Mouse (Mus musculus) olfactory bulb, adult 2 months (tissue): ENCODE data around the gene Unc13d. TPM values are rescaled to one million over a fixed set of nuclear protein-coding genes. Genes with fewer than 3 reads are reported as not detected.

Experiments
- H3K27ac ChIP-seq: fragments of 200-500 bp; 2 replicates; pipeline ENCODE4 v1.5.1; 2012; ENCODE audit warnings: low read depth, low read length; ENCODE audit not compliant: insufficient read depth
- H3K4me1 ChIP-seq: fragments of 200-500 bp; 2 replicates; pipeline ENCODE4 v1.6.1; 2012; ENCODE audit warnings: low read length; ENCODE audit not compliant: control insufficient read depth, insufficient read depth
- H3K4me3 ChIP-seq: fragments of 200-500 bp; 2 replicates; pipeline ENCODE4 v1.5.1; 2012; ENCODE audit warnings: mild to moderate bottlenecking, low read depth, low read length, moderate library complexity; ENCODE audit not compliant: insufficient read depth
- CTCF ChIP-seq: fragments of 200-500 bp; IDR thresholded peaks from 2 replicates; pipeline ENCODE4 v1.5.1; 2012; ENCODE audit warnings: low read depth, mild to moderate bottlenecking, low read length, moderate library complexity; ENCODE audit not compliant: insufficient read depth
- POLR2A ChIP-seq: fragments of 200-500 bp; IDR thresholded peaks from 2 replicates; pipeline ENCODE4 v1.6.1; 2012; ENCODE audit warnings: mild to moderate bottlenecking, low read depth, low read length, moderate library complexity; ENCODE audit not compliant: insufficient read depth
- WGBS: fragments of 180-500 bp; shearing (Covaris S2); methylation state at CpG from one replicate; pipeline ENCODE4 v1.1.7; 2018; 5-methylcytosine and 5-hydroxymethylcytosine counted together
- polyA plus RNA-seq: library from polyadenylated mRNA; stranded (reverse); fragments of >200 nt; gene quantifications from 2 replicates; pipeline ENCODE4 v1.2.4, GENCODE M21; 2012; ENCODE audit warnings: low replicate concordance; ENCODE audit not compliant: missing spikeins, insufficient read depth, insufficient read length

The Unc13d gene
- polyA plus RNA-seq, 1 experiment = not detected

DNA sequence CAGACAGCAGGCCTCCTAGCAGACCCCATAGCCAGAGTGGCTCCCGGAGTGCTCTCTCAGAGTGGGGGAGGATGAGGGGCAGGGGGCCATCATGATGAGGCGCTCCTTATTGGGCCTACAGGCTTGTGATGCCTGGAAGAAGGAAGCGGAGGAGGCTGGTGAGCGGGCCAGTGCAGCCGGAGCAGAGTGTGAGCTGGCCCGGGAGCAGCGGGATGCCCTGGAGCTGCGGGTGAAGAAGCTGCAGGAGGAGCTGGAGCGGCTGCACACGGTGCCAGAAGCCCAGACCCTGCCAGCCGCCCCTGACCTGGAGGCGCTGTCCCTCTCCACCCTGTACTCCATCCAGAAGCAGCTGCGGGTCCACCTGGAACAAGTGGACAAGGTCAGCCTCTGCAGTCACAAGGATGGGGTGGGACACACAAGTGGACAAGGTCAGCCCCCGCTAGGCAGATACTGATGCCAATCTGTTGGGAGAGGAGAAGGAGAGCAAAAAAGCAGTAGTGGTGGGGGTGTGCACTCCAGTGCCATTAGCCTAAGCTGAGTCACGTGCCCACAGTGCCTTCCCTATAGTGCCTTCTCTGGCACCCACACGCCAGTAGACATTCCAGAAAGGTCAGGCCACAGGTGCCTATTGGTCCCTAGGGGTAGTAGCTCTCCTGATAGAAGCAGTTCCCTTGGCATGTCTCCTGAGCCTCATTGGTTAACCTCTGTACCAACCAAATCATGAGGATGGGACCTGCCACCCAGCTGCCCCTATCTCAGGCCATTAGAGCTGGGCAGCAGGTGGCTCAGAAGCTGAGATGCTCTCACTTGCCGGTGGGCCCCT, 18.7 kb downstream of the Unc13d start:
- Histone ChIP-seq H3K4me3 (no peak overlapping the region), H3K4me1 (0 out of 2 replicates have a peak, but pooled peaks cover 4% of the 10 kb centered on the region), H3K27ac (no peak overlapping the region)
- TF ChIP-seq CTCF (no peak), POLR2A (no peak)
- WGBS = 86% methylated on average over 17 of the region's 17 CpGs

DNA sequence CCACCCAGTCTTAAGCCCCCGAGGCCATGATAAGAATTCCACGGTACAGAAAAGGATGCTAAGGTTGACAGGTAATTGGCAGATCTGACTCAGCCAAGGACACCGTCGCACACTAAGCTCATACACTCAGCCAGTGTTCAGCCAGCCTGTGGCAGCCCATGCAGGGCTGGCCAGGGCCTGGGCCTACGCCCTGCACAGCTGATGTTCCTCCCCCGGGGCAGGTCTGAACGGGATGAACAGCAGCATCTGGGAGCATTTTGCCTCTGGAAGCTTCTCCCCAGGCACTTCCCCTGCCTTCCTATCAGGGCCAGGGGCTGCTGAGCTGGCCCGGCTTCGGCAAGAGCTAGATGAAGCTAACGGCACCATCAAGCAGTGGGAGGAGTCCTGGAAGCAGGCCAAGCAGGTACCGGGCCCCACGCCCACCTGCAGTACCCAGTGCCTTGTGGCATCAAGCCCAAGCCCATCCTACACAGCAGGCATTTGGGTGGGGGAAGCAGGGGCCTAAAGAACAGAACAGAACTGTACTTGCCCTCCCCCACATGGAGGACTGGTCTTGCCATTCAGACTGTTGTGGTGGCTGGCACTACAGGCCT, 19.6 kb downstream of the Unc13d start:
- H3K27ac ChIP-seq = no peak overlapping the region

DNA sequence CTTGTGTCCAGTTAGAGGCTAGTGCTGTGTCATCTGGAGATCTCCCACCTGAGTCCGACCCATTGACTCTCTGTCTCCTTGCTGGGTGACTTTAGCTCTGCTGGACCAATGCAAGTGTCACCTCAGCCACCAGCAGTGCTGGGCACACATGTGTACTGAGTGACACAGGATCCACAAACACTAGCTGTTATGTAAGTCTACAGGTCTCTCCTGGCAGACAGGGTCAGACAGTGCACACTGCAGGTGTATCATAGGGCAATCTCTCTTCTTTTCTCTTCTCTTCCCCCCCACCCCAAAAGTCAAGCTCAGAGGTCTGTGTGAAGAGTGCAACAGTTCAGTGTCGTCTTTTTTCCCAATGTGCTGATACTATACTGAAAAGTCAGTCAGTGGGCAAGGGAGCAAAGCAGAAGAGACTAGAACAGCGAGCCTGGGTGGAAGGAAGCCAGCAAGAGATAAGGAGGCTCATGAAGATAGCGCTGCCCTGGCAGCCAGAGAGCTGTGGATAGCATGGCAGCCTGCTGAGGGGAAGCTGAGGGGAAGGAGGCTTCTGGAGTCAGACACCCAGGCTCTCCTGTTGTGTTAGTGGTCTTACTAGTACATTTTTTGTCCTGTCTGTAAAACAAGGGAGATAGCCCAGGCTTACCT, 20.4 kb downstream of the Unc13d start:
- Histone ChIP-seq H3K27ac (no peak overlapping the region), H3K4me1 (0 out of 2 replicates have a peak, but pooled peaks cover 4% of the 10 kb centered on the region), H3K4me3 (no peak overlapping the region)
- no peak for TF ChIP-seq POLR2A
- no peak for TF ChIP-seq CTCF
- WGBS = 83% methylated on average over 4 of the region's 4 CpGs

More for the DNA sequence above, 19.6 kb downstream of the Unc13d start:
- no peak for TF ChIP-seq POLR2A
- TF ChIP-seq CTCF = no peak
- Histone ChIP-seq H3K4me3 (no peak overlapping the region), H3K4me1 (0 out of 2 replicates have a peak, but pooled peaks cover 4% of the 10 kb centered on the region)
- 60% methylated on average over 12 of the region's 12 CpGs for WGBS

DNA sequence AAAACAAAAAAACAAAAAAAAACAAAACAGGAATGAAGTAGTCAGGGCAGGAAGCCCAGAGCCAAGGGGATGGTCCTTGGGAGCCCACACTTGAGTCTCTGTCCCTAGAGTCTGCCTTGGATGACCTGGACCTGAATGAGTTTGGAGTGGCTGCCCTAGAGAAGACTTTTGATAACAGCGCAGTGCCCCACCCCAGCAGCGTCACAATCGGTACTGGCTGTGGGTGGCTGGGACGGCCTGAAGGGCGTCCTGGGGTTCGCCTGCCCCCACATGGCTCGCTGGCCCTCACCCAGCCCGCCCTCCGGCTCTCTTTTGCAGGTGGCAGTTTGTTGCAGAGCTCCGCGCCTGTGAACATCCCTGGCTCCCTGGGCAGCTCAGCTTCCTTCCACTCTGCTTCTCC, 21.9 kb downstream of the Unc13d start:
- TF ChIP-seq POLR2A = no peak
- H3K27ac ChIP-seq = no peak overlapping the region
- 0 out of 2 replicates have a peak, but pooled peaks cover 4% of the 10 kb centered on the region for H3K4me1 ChIP-seq
- H3K4me3 ChIP-seq = no peak overlapping the region
- WGBS = 88% methylated on average over 11 of the region's 11 CpGs

DNA sequence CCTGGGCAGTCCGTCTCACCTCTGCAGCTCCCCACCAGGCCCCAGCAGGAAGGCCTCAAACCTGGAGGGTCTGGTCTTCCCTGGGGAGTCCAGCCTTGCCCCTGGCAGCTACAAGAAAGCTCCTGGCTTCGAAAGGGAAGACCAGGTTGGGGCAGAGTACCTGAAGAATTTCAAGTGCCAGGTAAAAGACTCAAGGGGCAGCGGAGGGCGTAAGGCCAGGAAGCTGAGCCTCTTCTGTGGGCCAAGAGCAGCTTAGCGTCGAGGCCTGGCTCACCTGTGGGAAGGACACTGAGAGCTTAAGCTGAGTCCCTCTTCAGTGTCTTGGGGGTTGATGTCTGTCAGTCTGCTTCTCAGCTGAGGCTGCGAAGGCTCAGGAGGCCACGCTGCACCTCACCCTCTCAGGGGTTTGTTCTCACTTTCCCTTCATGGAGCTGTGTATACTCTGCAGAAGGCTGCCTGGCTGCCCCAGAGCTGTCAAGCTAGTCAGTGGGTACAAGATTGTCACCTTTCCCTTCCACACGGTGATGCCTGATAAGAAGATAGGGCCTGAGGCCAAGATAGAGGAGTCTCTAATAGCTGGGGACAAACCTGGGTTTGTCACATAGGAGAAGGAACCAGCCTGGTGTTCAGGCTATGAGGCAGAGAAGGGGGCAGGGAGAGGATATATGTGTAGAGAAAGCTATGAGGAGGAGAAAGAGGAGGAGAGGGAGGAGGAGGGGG, 24.1 kb downstream of the Unc13d start:
- TF ChIP-seq CTCF = no peak
- no peak for TF ChIP-seq POLR2A
- 96% methylated on average over 9 of the region's 9 CpGs for WGBS
- Histone ChIP-seq H3K4me1 (no peaks in the 10 kb centered on the region), H3K27ac (no peak overlapping the region), H3K4me3 (no peak overlapping the region)

DNA sequence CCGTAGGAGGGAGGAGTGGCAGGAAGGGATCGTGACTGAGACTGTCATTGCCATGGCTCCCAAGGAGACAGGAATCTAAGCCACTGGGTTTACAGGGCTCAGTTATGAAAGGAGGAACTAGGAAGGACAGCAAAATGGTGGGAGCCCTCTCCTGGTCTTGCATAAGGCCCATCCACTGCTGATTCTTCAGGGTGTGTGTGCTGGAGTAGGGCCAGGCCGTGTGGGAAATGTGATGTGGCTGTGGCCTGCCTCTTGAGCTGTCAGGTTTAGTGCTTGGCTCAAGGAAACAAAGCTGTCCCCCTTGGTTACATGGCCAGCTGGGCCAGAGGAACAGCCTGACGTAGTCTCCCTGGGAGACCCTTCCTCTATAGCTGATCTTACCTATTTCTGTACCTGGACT, 27.6 kb downstream of the Unc13d start:
- no peaks in the 10 kb centered on the region for H3K4me1 ChIP-seq
- TF ChIP-seq POLR2A = no peak
- no peak for TF ChIP-seq CTCF
- WGBS = 84% methylated on average over 4 of the region's 4 CpGs
- H3K27ac ChIP-seq = no peak overlapping the region
- no peak overlapping the region for H3K4me3 ChIP-seq

DNA sequence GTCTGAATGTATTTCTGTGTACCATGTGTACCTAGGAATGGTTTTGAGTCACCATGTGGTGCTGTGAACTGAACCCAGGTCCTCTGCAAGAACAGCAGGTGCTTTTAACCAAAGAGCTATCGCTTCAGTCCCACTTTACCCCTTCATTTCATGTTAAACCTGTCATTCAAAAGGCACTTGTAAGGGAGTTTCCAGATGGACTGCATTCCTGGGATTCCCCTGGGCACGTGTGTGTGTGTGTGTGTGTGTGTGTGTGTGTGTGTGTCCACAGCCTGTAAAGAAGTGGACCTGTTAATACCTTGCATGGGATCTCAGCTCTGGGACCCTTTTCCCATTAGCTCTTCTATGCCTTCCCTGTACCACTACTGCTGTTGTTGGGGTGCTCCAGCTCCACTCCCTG, 28.2 kb downstream of the Unc13d start:
- WGBS = 85% methylated on average over 2 of the region's 2 CpGs
- no peak overlapping the region for H3K27ac ChIP-seq
- no peaks in the 10 kb centered on the region for H3K4me1 ChIP-seq
- TF ChIP-seq POLR2A = no peak
- no peak for TF ChIP-seq CTCF
- H3K4me3 ChIP-seq = no peak overlapping the region

DNA sequence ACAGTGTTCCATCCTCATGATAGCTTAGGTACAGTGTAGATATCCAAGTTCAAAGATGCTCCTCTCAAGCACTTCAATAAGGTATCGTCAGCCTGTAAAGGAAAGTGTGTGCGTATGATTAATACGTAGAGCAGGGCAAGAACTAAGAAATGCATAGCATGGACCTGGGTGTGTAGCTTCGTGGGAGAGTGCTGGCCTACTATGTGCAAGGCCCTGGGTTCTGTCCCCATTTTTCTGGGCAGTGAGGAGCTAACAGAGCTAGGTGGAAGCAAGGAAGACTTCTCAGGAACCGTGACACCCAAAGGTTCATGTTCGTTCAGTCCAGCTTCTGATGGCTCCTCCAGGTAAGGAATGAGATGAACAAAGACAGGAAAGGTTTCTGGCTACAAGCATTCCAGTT, 32.6 kb downstream of the Unc13d start:
- TF ChIP-seq CTCF (no peak), POLR2A (no peak)
- Histone ChIP-seq H3K4me3 (no peak overlapping the region), H3K27ac (no peak overlapping the region), H3K4me1 (no peaks in the 10 kb centered on the region)
- WGBS = 97% methylated on average over 6 of the region's 6 CpGs

DNA sequence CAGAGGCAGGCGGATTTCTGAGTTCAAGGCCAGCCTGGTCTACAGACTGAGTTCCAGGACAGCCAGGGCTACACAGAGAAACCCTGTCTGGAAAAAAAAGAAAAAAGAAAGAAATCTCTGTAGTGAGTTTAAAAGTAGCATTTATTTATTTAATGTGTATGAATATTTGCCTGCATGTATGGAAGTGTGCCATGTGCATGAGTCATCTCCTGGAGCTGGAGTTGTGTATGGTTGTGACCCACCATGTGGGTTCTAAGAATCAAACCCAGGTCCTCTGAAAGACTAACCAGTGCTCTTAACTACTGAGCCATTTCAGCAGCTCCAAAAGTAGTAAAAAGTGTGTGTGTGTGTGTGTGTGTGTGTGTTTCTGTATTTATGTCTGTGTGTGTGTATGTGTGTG, 34.5 kb downstream of the Unc13d start:
- H3K27ac ChIP-seq = no peak overlapping the region
- TF ChIP-seq POLR2A (no peak), CTCF (no peak)
- 95% methylated on average over 1 of the region's 1 CpGs for WGBS
- H3K4me1 ChIP-seq = no peaks in the 10 kb centered on the region
- no peak overlapping the region for H3K4me3 ChIP-seq
